In genomic region chr2:102113323-102113722, GRCm38 (mm10) we compare ENCODE assay signal across 9 mouse cellular contexts.
A peak's percentile ranks its signal among the peaks of the same experiment; 100 is the strongest.
DNase-seq lines count a peak whose midpoint lies in the region; ATAC-seq lines count a peak whose summit lies in the region.
"Had no signal": no experiment of that assay in that cellular context is flagged by ENCODE, and none has a peak within 500 bp of the region (broad histone marks: within the 10 kb centered on the region; RNA-seq: fewer than 3 reads in every experiment).

No protein-coding gene starts in this region.

- intact Hi-C loops in heart, postnatal 10 days (cut with DNase I) = no loop called here

- ATAC-seq in megakaryocyte progenitor cell, adult 5-6 weeks (replicated peaks; ENCODE audit: poor library complexity) = no peak
- ATAC-seq: midbrain, embryonic 16.5 days had no signal

- peak; percentile 87 for DNase-seq in heart, adult 11 months
- DNase-seq in heart, adult 8-10 months (ENCODE audit: low spot score) = no peak
- DNase-seq in heart, postnatal 10 days = peak; percentile 34 to 55
- DNase-seq in kidney, postnatal 25 days = peak; percentile 84 to 93
- DNase-seq in lung, postnatal 36 days = peak; percentile 67
- DNase-seq in thymus, postnatal 25 days = no peak
- no peak for DNase-seq in left cerebral cortex, adult 18-20 months (ENCODE audit: low spot score in 2 of 2)

Comparison
In these comparisons a context has a peak if more than half of its experiments do, and no peak if none do; other contexts are left out.
1. DNase-seq: peak in heart, adult 11 months (single experiment), heart, postnatal 10 days (2 of 2), kidney, postnatal 25 days (2 of 2) and lung, postnatal 36 days (single experiment); none in heart, adult 8-10 months (single experiment), thymus, postnatal 25 days (single experiment) and left cerebral cortex, adult 18-20 months (0 of 2).